Mouse (Mus musculus): ENCODE results near the gene Chchd2. TPM values are rescaled to one million over a fixed set of nuclear protein-coding genes. Genes with fewer than 3 reads are reported as not detected.

The Chchd2 gene
- polyA plus RNA-seq, 1 experiment from 2014 or later = 895 TPM

Other genes starting within 250 kb of the Chchd2 start
- gene Zfp11, start 217.4 kb downstream of the Chchd2 start, polyA plus RNA-seq (2015; fragmentation: Nextera tagmentation; extraction: Ambion mirVana) = 9.3 and 9.4 TPM in 2 replicates
- not detected in 2 replicates for gene Sept14, start 179.0 kb downstream of the Chchd2 start, polyA plus RNA-seq (2015; fragmentation: Nextera tagmentation; extraction: Ambion mirVana)
- gene Mrps17, start 172.0 kb downstream of the Chchd2 start, polyA plus RNA-seq (2015; fragmentation: Nextera tagmentation; extraction: Ambion mirVana) = 189 TPM in 2 replicates
- gene Nipsnap2, start 162.4 kb downstream of the Chchd2 start, polyA plus RNA-seq (2015; fragmentation: Nextera tagmentation; extraction: Ambion mirVana) = 75.0 and 79.4 TPM in 2 replicates
- gene Psph, start 100.0 kb downstream of the Chchd2 start, polyA plus RNA-seq (2015; fragmentation: Nextera tagmentation; extraction: Ambion mirVana) = 47.9 and 48.0 TPM in 2 replicates
- gene Sumf2, start 40.5 kb downstream of the Chchd2 start, polyA plus RNA-seq (2015; fragmentation: Nextera tagmentation; extraction: Ambion mirVana) = 25.4 and 27.0 TPM in 2 replicates
- 16.3 and 17.2 TPM in 2 replicates for gene Zbed5, start 8.3 kb upstream of the Chchd2 start, polyA plus RNA-seq (2015; fragmentation: Nextera tagmentation; extraction: Ambion mirVana)
- 0.45 and 0.50 TPM in 2 replicates for gene Phkg1, start 11.1 kb upstream of the Chchd2 start, polyA plus RNA-seq (2015; fragmentation: Nextera tagmentation; extraction: Ambion mirVana)
- gene Nupr1l, start 21.1 kb upstream of the Chchd2 start, polyA plus RNA-seq (2015; fragmentation: Nextera tagmentation; extraction: Ambion mirVana) = 3.9 and 6.0 TPM in 2 replicates
- 30.4 and 31.3 TPM in 2 replicates for gene Vkorc1l1, start 54.5 kb upstream of the Chchd2 start, polyA plus RNA-seq (2015; fragmentation: Nextera tagmentation; extraction: Ambion mirVana)
- gene Gusb, start 115.6 kb upstream of the Chchd2 start, polyA plus RNA-seq (2015; fragmentation: Nextera tagmentation; extraction: Ambion mirVana) = 17.6 TPM in 2 replicates
- gene Asl, start 141.8 kb upstream of the Chchd2 start, polyA plus RNA-seq (2015; fragmentation: Nextera tagmentation; extraction: Ambion mirVana) = 23.1 and 29.5 TPM in 2 replicates
- gene Crcp, start 141.8 kb upstream of the Chchd2 start, polyA plus RNA-seq (2015; fragmentation: Nextera tagmentation; extraction: Ambion mirVana) = 72.9 and 82.8 TPM in 2 replicates
- 57.5 and 57.7 TPM in 2 replicates for gene Tpst1, start 185.9 kb upstream of the Chchd2 start, polyA plus RNA-seq (2015; fragmentation: Nextera tagmentation; extraction: Ambion mirVana)

All from forebrain, embryonic 15.5 days (tissue).